Mouse (Mus musculus): ENCODE measurements at regions not wholly inside any gene's neighbourhood (a gene's known extent, or its start where the extent isn't known, plus 50 kb on each side); places are given as distances from the start of the nearest gene placed in this dataset.

- TF ChIP-seq MAFK (IDR thresholded peaks at IDR 0.05; ENCODE audit: insufficient read depth, low read depth, low read length) (no peak), ZNF384 (IDR thresholded peaks at IDR 0.05; ENCODE audit: low read depth, low read length) (no peak), CHD2 (IDR thresholded peaks at IDR 0.05; ENCODE audit: low read depth, low read length) (no peak), ZC3H11A (IDR thresholded peaks at IDR 0.05; ENCODE audit: borderline replicate concordance, low read depth, low read length) (no peak), HCFC1 (IDR thresholded peaks at IDR 0.05; ENCODE audit: borderline replicate concordance, insufficient read depth, low read length) (no peak)
- no peak overlapping the region for H3K27ac ChIP-seq (ENCODE audit: insufficient read depth, low read depth, low read length, poor library complexity, severe bottlenecking)
- no peaks in the 10 kb centered on the region; the same call in 1 of the 2 replicates for H3K9me3 ChIP-seq (ENCODE audit: control insufficient read depth, insufficient read depth, low read depth, low read length)
- no peak overlapping the region for H3K9ac ChIP-seq (ENCODE audit: insufficient read depth, low read depth, low read length, poor library complexity, severe bottlenecking)
- in situ Hi-C loops (cut with MboI; ENCODE audit: low sequenced_read_pairs in 2 of 2, unreplicated experiment in 2 of 2) = no loop called here
- DNase-seq (ENCODE audit: low read depth, low spot score) = no peak
- no peaks in the 10 kb centered on the region for H3K36me3 ChIP-seq (ENCODE audit: control insufficient read depth, insufficient read depth, low read length, poor library complexity, severe bottlenecking)
- H3K4me3 ChIP-seq (ENCODE audit: insufficient read depth in 1 of 2, low read depth in 1 of 2, low read length in 2 of 2, poor library complexity in 1 of 2, severe bottlenecking in 1 of 2) = no peak overlapping the region
- H3K4me1 ChIP-seq (ENCODE audit: control insufficient read depth in 2 of 2, insufficient read depth in 2 of 2, low read length in 2 of 2, poor library complexity in 1 of 2) = no peaks in the 10 kb centered on the region
Measured at GRCm38 (mm10) chr7:130091942-130092341, 428.2 kb downstream of the Ate1 start.

DNA sequence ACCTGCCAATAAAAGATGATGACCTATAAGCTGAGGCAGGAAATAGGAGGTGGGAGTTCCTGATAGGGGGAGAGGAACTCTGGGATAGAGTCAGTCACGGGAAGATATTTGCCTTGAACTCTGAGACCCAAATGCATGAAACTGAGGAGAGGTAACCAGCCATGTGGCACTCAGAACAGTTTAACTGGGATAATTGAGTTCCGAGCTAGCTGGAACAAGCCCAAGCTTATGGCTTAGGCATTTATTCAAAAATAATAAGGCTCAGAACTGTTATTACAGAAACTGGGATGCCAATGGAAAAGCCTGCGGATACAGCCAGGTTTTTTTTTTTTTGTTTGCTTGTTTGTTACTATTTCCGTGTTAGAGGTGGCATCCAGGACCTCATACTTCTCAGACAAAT, 425.0 kb downstream of the Ate1 start:
- in situ Hi-C loops (cut with MboI; ENCODE audit: low sequenced_read_pairs in 2 of 2, unreplicated experiment in 2 of 2) = no loop called here
- Histone ChIP-seq H3K9ac (ENCODE audit: insufficient read depth, low read depth, low read length, poor library complexity, severe bottlenecking) (no peak overlapping the region), H3K27ac (ENCODE audit: insufficient read depth, low read depth, low read length, poor library complexity, severe bottlenecking) (no peak overlapping the region), H3K9me3 (ENCODE audit: control insufficient read depth, insufficient read depth, low read depth, low read length) (no peaks in the 10 kb centered on the region; the same call in 1 of the 2 replicates), H3K36me3 (ENCODE audit: control insufficient read depth, insufficient read depth, low read length, poor library complexity, severe bottlenecking) (no peaks in the 10 kb centered on the region), H3K4me1 (ENCODE audit: control insufficient read depth in 2 of 2, insufficient read depth in 2 of 2, low read length in 2 of 2, poor library complexity in 1 of 2) (no peaks in the 10 kb centered on the region), H3K4me3 (ENCODE audit: insufficient read depth in 1 of 2, low read depth in 1 of 2, low read length in 2 of 2, poor library complexity in 1 of 2, severe bottlenecking in 1 of 2) (no peak overlapping the region)
- no peak for TF ChIP-seq ZNF384 (IDR thresholded peaks at IDR 0.05; ENCODE audit: low read depth, low read length)
- TF ChIP-seq CHD2 (IDR thresholded peaks at IDR 0.05; ENCODE audit: low read depth, low read length) = no peak
- TF ChIP-seq MAFK (IDR thresholded peaks at IDR 0.05; ENCODE audit: insufficient read depth, low read depth, low read length) = no peak
- TF ChIP-seq ZC3H11A (IDR thresholded peaks at IDR 0.05; ENCODE audit: borderline replicate concordance, low read depth, low read length) = no peak
- TF ChIP-seq HCFC1 (IDR thresholded peaks at IDR 0.05; ENCODE audit: borderline replicate concordance, insufficient read depth, low read length) = no peak
- no peak for DNase-seq (ENCODE audit: low read depth, low spot score)

DNA sequence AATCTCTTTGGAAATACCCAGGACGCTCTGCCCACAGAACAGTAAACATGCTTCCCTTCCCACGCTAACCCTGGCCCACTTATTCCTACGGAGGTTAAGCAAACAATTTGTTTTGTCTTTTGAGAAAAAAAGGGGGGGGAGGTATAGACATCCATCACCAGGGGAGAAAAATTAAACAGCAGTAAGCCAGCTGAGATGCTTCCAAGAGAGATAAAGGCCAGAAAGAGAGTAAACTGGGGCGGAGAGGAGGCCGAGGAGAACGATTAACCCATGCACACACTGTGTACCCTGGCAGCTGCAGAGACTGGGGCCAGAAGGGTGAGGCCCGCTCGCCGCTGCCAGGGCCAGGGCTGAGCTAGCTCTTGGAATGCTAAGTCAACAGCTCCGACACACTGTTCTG, 421.6 kb downstream of the Ate1 start:
- Histone ChIP-seq H3K9ac (ENCODE audit: insufficient read depth, low read depth, low read length, poor library complexity, severe bottlenecking) (no peak overlapping the region), H3K4me1 (ENCODE audit: control insufficient read depth in 2 of 2, insufficient read depth in 2 of 2, low read length in 2 of 2, poor library complexity in 1 of 2) (no peaks in the 10 kb centered on the region), H3K27ac (ENCODE audit: insufficient read depth, low read depth, low read length, poor library complexity, severe bottlenecking) (no peak overlapping the region), H3K36me3 (ENCODE audit: control insufficient read depth, insufficient read depth, low read length, poor library complexity, severe bottlenecking) (no peaks in the 10 kb centered on the region), H3K4me3 (ENCODE audit: insufficient read depth in 1 of 2, low read depth in 1 of 2, low read length in 2 of 2, poor library complexity in 1 of 2, severe bottlenecking in 1 of 2) (no peak overlapping the region), H3K9me3 (ENCODE audit: control insufficient read depth, insufficient read depth, low read depth, low read length) (no peaks in the 10 kb centered on the region; the same call in 1 of the 2 replicates)
- TF ChIP-seq CHD2 (IDR thresholded peaks at IDR 0.05; ENCODE audit: low read depth, low read length) (no peak), ZC3H11A (IDR thresholded peaks at IDR 0.05; ENCODE audit: borderline replicate concordance, low read depth, low read length) (no peak), MAFK (IDR thresholded peaks at IDR 0.05; ENCODE audit: insufficient read depth, low read depth, low read length) (no peak), HCFC1 (IDR thresholded peaks at IDR 0.05; ENCODE audit: borderline replicate concordance, insufficient read depth, low read length) (no peak), ZNF384 (IDR thresholded peaks at IDR 0.05; ENCODE audit: low read depth, low read length) (no peak)
- in situ Hi-C loops (cut with MboI; ENCODE audit: low sequenced_read_pairs in 2 of 2, unreplicated experiment in 2 of 2) = no loop called here
- no peak for DNase-seq (ENCODE audit: low read depth, low spot score)

- Histone ChIP-seq H3K4me1 (ENCODE audit: control insufficient read depth in 2 of 2, insufficient read depth in 2 of 2, low read length in 2 of 2, poor library complexity in 1 of 2) (no peaks in the 10 kb centered on the region), H3K4me3 (ENCODE audit: insufficient read depth in 1 of 2, low read depth in 1 of 2, low read length in 2 of 2, poor library complexity in 1 of 2, severe bottlenecking in 1 of 2) (no peak overlapping the region), H3K9me3 (ENCODE audit: control insufficient read depth, insufficient read depth, low read depth, low read length) (no peaks in the 10 kb centered on the region), H3K9ac (ENCODE audit: insufficient read depth, low read depth, low read length, poor library complexity, severe bottlenecking) (no peak overlapping the region), H3K36me3 (ENCODE audit: control insufficient read depth, insufficient read depth, low read length, poor library complexity, severe bottlenecking) (no peaks in the 10 kb centered on the region), H3K27ac (ENCODE audit: insufficient read depth, low read depth, low read length, poor library complexity, severe bottlenecking) (no peak overlapping the region)
- in situ Hi-C loops (cut with MboI; ENCODE audit: low sequenced_read_pairs in 2 of 2, unreplicated experiment in 2 of 2) = no loop called here
- no peak for TF ChIP-seq MAFK (IDR thresholded peaks at IDR 0.05; ENCODE audit: insufficient read depth, low read depth, low read length)
- TF ChIP-seq CHD2 (IDR thresholded peaks at IDR 0.05; ENCODE audit: low read depth, low read length) = no peak
- TF ChIP-seq HCFC1 (IDR thresholded peaks at IDR 0.05; ENCODE audit: borderline replicate concordance, insufficient read depth, low read length) = no peak
- no peak for TF ChIP-seq ZNF384 (IDR thresholded peaks at IDR 0.05; ENCODE audit: low read depth, low read length)
- TF ChIP-seq ZC3H11A (IDR thresholded peaks at IDR 0.05; ENCODE audit: borderline replicate concordance, low read depth, low read length) = no peak
- DNase-seq (ENCODE audit: low read depth, low spot score) = no peak
Measured at GRCm38 (mm10) chr7:130102671-130103070, 417.5 kb downstream of the Ate1 start.

DNA sequence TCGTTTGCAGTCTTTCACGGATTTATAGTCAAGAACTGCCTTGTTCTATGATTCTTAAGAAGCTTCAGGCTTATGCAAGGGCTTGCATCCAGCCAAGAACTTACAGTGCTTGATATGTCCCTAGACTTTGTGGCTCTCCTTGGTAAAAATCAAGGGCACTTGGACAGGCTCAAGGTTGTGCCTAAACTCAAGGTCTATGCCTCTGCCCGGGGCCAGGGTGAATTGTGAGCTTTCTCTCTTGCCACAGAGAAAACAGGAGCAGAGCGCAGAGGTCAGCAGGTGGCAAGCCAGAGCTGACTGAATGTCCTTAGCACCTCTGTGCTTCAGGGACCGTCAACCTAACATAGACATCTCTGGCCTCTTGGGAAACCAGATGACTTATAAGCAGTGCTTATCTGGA, 413.2 kb downstream of the Ate1 start:
- TF ChIP-seq ZNF384 (IDR thresholded peaks at IDR 0.05; ENCODE audit: low read depth, low read length) = no peak
- no peak overlapping the region for H3K4me3 ChIP-seq (ENCODE audit: insufficient read depth in 1 of 2, low read depth in 1 of 2, low read length in 2 of 2, poor library complexity in 1 of 2, severe bottlenecking in 1 of 2)
- no peaks in the 10 kb centered on the region for H3K4me1 ChIP-seq (ENCODE audit: control insufficient read depth in 2 of 2, insufficient read depth in 2 of 2, low read length in 2 of 2, poor library complexity in 1 of 2)
- H3K36me3 ChIP-seq (ENCODE audit: control insufficient read depth, insufficient read depth, low read length, poor library complexity, severe bottlenecking) = no peaks in the 10 kb centered on the region
- no peaks in the 10 kb centered on the region for H3K9me3 ChIP-seq (ENCODE audit: control insufficient read depth, insufficient read depth, low read depth, low read length)
- no peak overlapping the region for H3K9ac ChIP-seq (ENCODE audit: insufficient read depth, low read depth, low read length, poor library complexity, severe bottlenecking)
- DNase-seq (ENCODE audit: low read depth, low spot score) = no peak
- no peak overlapping the region for H3K27ac ChIP-seq (ENCODE audit: insufficient read depth, low read depth, low read length, poor library complexity, severe bottlenecking)
- in situ Hi-C loops (cut with MboI; ENCODE audit: low sequenced_read_pairs in 2 of 2, unreplicated experiment in 2 of 2) = no loop called here

Data from ES-E14 (cell line).